Mouse (Mus musculus) myocyte (in vitro differentiated cells): ENCODE measurements around the gene Lamb3.

Source experiments
- CEBPB ChIP-seq: IDR thresholded peaks from 2 replicates; pipeline ENCODE4 v1.6.1; 2011; ENCODE audit warnings: mild to moderate bottlenecking, moderate library complexity; ENCODE audit not compliant: poor library complexity, insufficient read depth, severe bottlenecking
- MAX ChIP-seq: IDR thresholded peaks from one replicate; pipeline ENCODE4 v1.6.1; 2011; ENCODE audit warnings: low read depth, mild to moderate bottlenecking, control low read depth
- POLR2A ChIP-seq: IDR thresholded peaks from one replicate; pipeline ENCODE4 v1.6.1; 2011; ENCODE audit warnings: low read depth, mild to moderate bottlenecking, control low read depth, moderate library complexity; ENCODE audit not compliant: insufficient read length
- TCF12 ChIP-seq: IDR thresholded peaks from one replicate; pipeline ENCODE4 v1.6.1; 2011; ENCODE audit warnings: mild to moderate bottlenecking, control low read depth; ENCODE audit not compliant: poor library complexity, insufficient read depth, severe bottlenecking
- USF1 ChIP-seq: IDR thresholded peaks from one replicate; pipeline ENCODE4 v1.6.1; 2011; ENCODE audit warnings: low read depth, mild to moderate bottlenecking, control low read depth, moderate library complexity

DNA sequence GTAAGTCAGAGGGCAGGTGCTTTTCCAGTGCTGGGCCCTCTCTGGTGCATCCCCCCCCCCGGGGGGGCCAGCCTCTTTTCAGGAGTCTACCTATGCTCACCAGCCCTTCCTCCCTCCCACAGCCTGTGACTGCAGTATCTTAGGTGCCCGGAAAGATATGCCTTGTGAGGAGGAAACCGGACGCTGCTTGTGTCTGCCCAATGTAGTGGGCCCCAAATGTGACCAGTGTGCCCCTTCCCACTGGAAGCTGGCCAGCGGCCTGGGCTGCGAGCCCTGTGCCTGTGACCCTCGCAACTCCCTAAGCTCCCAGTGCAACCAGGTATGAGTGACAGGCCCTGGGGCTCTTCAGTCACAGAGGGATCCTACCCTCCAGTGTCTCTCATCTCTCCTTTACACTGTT, 123.1 kb downstream of the Lamb3 start:
- TF ChIP-seq POLR2A (no peak), USF1 (no peak), CEBPB (no peak), TCF12 (no peak), MAX (no peak)
